Mouse (Mus musculus) CH12.LX (cell line): ENCODE results near the gene Tnnt2. TPM values are rescaled to one million over a fixed set of nuclear protein-coding genes. Genes with fewer than 3 reads are reported as not detected.

Experiments used
- DNase-seq: peaks from one replicate; pipeline ENCODE4 v3.0.0-alpha.2; 2013; ENCODE audit errors: extremely low read depth
- H3K27ac ChIP-seq: 2 replicates; pipeline ENCODE4 v1.5.1; 2012; ENCODE audit warnings: low read depth, mild to moderate bottlenecking, control low read depth, moderate library complexity; ENCODE audit not compliant: insufficient read depth
- H3K27me3 ChIP-seq: replicated peaks from 2 replicates; pipeline ENCODE3; 2012; ENCODE audit warnings: inconsistent platforms
- H3K36me3 ChIP-seq, 2 experiments: replicated peaks in 1 of 2; 2 replicates each; pipeline versions ENCODE3 to v1.6.1; 2012; ENCODE audit warnings: inconsistent platforms in 1 of 2, low read length in 1 of 2, mild to moderate bottlenecking in 1 of 2, mixed read lengths in 1 of 2, moderate library complexity in 1 of 2; ENCODE audit not compliant: control insufficient read depth in 1 of 2, insufficient read depth in 1 of 2
- H3K4me1 ChIP-seq, 2 experiments: 2 replicates each; pipeline ENCODE4 v1.6.1; 2012; ENCODE audit warnings: inconsistent platforms in 1 of 2, moderate library complexity in 1 of 2; ENCODE audit not compliant: insufficient read depth in 2 of 2, control insufficient read depth in 1 of 2
- H3K4me2 ChIP-seq: 2 replicates; pipeline ENCODE4 v1.6.1; 2012; ENCODE audit warnings: low read depth, mild to moderate bottlenecking, control low read depth; ENCODE audit not compliant: poor library complexity, insufficient read depth, severe bottlenecking
- H3K4me3 ChIP-seq, 3 experiments: fragments of 150-350 bp in 1 of 3; sonication (generic) in 1 of 3; replicated peaks in 1 of 3; 2 replicates each; pipeline versions ENCODE3 to v1.5.1; 2011 to 2012; ENCODE audit warnings: low read depth in 2 of 3, low read length in 2 of 3, mild to moderate bottlenecking in 2 of 3, moderate library complexity in 2 of 3, control low read depth in 1 of 3, improper control_type of control experiment in 1 of 3, inconsistent platforms in 1 of 3, mixed read lengths in 1 of 3; ENCODE audit not compliant: poor library complexity in 1 of 3
- H3K79me2 ChIP-seq: replicated peaks from 2 replicates; pipeline ENCODE4 v1.6.1; 2012; ENCODE audit warnings: mild to moderate bottlenecking, moderate library complexity; ENCODE audit not compliant: control insufficient read depth, poor library complexity, insufficient read depth, severe bottlenecking; ENCODE audit errors: extremely low read depth
- H3K9ac ChIP-seq: 2 replicates; pipeline ENCODE4 v1.6.1; 2012; ENCODE audit warnings: low read depth, mild to moderate bottlenecking, control low read depth, moderate library complexity; ENCODE audit not compliant: insufficient read depth
- H3K9me3 ChIP-seq: replicated peaks from 2 replicates; pipeline ENCODE3; 2012; ENCODE audit warnings: low read length, inconsistent platforms, mixed read lengths
- CHD2 ChIP-seq: IDR thresholded peaks from 2 replicates; pipeline ENCODE4 v1.6.1; 2011; ENCODE audit warnings: low read length, improper control_type of control experiment
- CTCF ChIP-seq, 2 experiments: IDR thresholded peaks in 1 of 2; conservative IDR thresholded peaks in 1 of 2; 2 replicates each; pipeline ENCODE4 v1.5.1; 2011 to 2012; ENCODE audit warnings: low read depth in 2 of 2, low read length in 2 of 2, improper control_type of control experiment in 1 of 2, inconsistent platforms in 1 of 2, mild to moderate bottlenecking in 1 of 2, moderate library complexity in 1 of 2
- EP300 ChIP-seq: IDR thresholded peaks from 2 replicates; pipeline ENCODE4 v1.6.1; 2011; ENCODE audit warnings: low read length, improper control_type of control experiment
- GABPA ChIP-seq: IDR thresholded peaks from 2 replicates; pipeline ENCODE4 v1.6.1; 2012; ENCODE audit warnings: low read depth, low read length, improper control_type of control experiment, inconsistent platforms; ENCODE audit not compliant: insufficient replicate concordance
- HCFC1 ChIP-seq: IDR thresholded peaks from 2 replicates; pipeline ENCODE4 v1.6.1; 2012; ENCODE audit warnings: low read depth, mild to moderate bottlenecking, inconsistent platforms, low read length, improper control_type of control experiment
- IRF4 ChIP-seq: IDR thresholded peaks from 2 replicates; pipeline ENCODE4 v1.6.1; 2014; ENCODE audit warnings: low read depth, mild to moderate bottlenecking, inconsistent platforms, low read length, improper control_type of control experiment
- MAFK ChIP-seq: IDR thresholded peaks from 2 replicates; pipeline ENCODE4 v1.6.1; 2011; ENCODE audit warnings: low read length, improper control_type of control experiment; ENCODE audit not compliant: insufficient replicate concordance
- MAX ChIP-seq: IDR thresholded peaks from 2 replicates; pipeline ENCODE4 v1.6.1; 2011; ENCODE audit warnings: low read length, improper control_type of control experiment
- MAZ ChIP-seq: IDR thresholded peaks from 2 replicates; pipeline ENCODE4 v1.6.1; 2012; ENCODE audit warnings: low read depth, mild to moderate bottlenecking, inconsistent platforms, low read length, improper control_type of control experiment, moderate library complexity
- MEF2A ChIP-seq: IDR thresholded peaks from 2 replicates; pipeline ENCODE4 v1.6.1; 2014; ENCODE audit warnings: low read depth, mild to moderate bottlenecking, inconsistent platforms, low read length, improper control_type of control experiment, borderline replicate concordance
- MXI1 ChIP-seq: IDR thresholded peaks from 2 replicates; pipeline ENCODE4 v1.6.1; 2011; ENCODE audit warnings: mild to moderate bottlenecking, low read depth, low read length, improper control_type of control experiment
- MYC ChIP-seq: IDR thresholded peaks from 2 replicates; pipeline ENCODE4 v1.6.1; 2011; ENCODE audit warnings: low read depth, mild to moderate bottlenecking, improper control_type of control experiment, low read length
- PAX5 ChIP-seq: IDR thresholded peaks from 2 replicates; pipeline ENCODE4 v1.6.1; 2012; ENCODE audit warnings: low read length, inconsistent platforms, mixed read lengths
- POLR2A ChIP-seq: IDR thresholded peaks from 2 replicates; pipeline ENCODE4 v1.6.1; 2011; ENCODE audit warnings: low read depth, mild to moderate bottlenecking, improper control_type of control experiment, low read length
- SIN3A ChIP-seq: IDR thresholded peaks from 2 replicates; pipeline ENCODE4 v1.6.1; 2012; ENCODE audit warnings: low read length, improper control_type of control experiment, inconsistent platforms
- SMC3 ChIP-seq: IDR thresholded peaks from 2 replicates; pipeline ENCODE4 v1.6.1; 2011; ENCODE audit warnings: low read depth, low read length, improper control_type of control experiment
- TBP ChIP-seq: conservative IDR thresholded peaks from 2 replicates; pipeline ENCODE4 v1.6.1; 2011; ENCODE audit warnings: low read depth, low read length, improper control_type of control experiment
- TCF12 ChIP-seq: IDR thresholded peaks from 2 replicates; pipeline ENCODE4 v1.6.1; 2014; ENCODE audit warnings: low read depth, mild to moderate bottlenecking, inconsistent platforms, low read length, improper control_type of control experiment
- USF1 ChIP-seq: IDR thresholded peaks from 2 replicates; pipeline ENCODE4 v1.6.1; 2014; ENCODE audit warnings: low read depth, mild to moderate bottlenecking, inconsistent platforms, low read length, improper control_type of control experiment
- USF2 ChIP-seq: conservative IDR thresholded peaks from 2 replicates; pipeline ENCODE4 v1.6.1; 2011; ENCODE audit warnings: low read depth, low read length, improper control_type of control experiment
- ZC3H11A ChIP-seq: IDR thresholded peaks from 2 replicates; pipeline ENCODE4 v1.6.1; 2012; ENCODE audit warnings: low read depth, mild to moderate bottlenecking, inconsistent platforms, low read length, improper control_type of control experiment
- ZMIZ1 ChIP-seq: IDR thresholded peaks from 2 replicates; pipeline ENCODE4 v1.6.1; 2012; ENCODE audit warnings: low read depth, mild to moderate bottlenecking, inconsistent platforms, low read length, improper control_type of control experiment
- dilution Hi-C: fragments of 300-500 bp; cut with MboI; formaldehyde crosslinking; loops from 2 replicates; pipeline ENCODE4 v1.14.3; 2020; ENCODE audit warnings: low sequenced_read_pairs; ENCODE audit not compliant: extremely low pct_unique_long_range_greater_than_20kb, extremely low pct_ligation_motif_present
- in situ Hi-C: fragments of 300-500 bp; cut with MboI; formaldehyde crosslinking; loops from 3 replicates; pipeline ENCODE4 v1.14.3; 2019; ENCODE audit warnings: low sequenced_read_pairs, low pct_ligation_motif_present, low pct_unique_long_range_greater_than_20kb, mixed read lengths
- polyA plus RNA-seq: library from polyadenylated mRNA; unstranded; fragments of >175 nt; gene quantifications from 2 replicates; pipeline ENCODE4 v1.2.1, GENCODE M21; 2012; ENCODE audit warnings: low read depth; ENCODE audit not compliant: insufficient read length
- total RNA-seq, 2 experiments: library from RNA; depleted of rRNA; stranded (reverse); fragments of 300-350 nt in 1 of 2; fragments of >200 nt in 1 of 2; gene quantifications; 2 replicates each; pipeline ENCODE4 v1.2.3; 2012 to 2014

Gene Tnnt2
- total and polyA plus RNA-seq, 3 experiments = 3.6 to 31.1 (median 8.6) TPM

- Histone ChIP-seq H3K4me2 (no peak overlapping the region), H3K9ac (no peak overlapping the region), H3K36me3 (no peaks in the 10 kb centered on the region), H3K4me3 (no peak overlapping the region), H3K27ac (no peak overlapping the region), H3K9me3 (no peaks in the 10 kb centered on the region), H3K4me1 (peaks cover 2 to 26% of the 10 kb centered on the region in 2 experiments), H3K79me2 (no peaks in the 10 kb centered on the region), H3K27me3 (peaks cover 12% of the 10 kb centered on the region)
- no peak for DNase-seq
- TF ChIP-seq USF2 (no peak), TCF12 (no peak), SIN3A (no peak), MXI1 (no peak), USF1 (no peak), TBP (no peak), POLR2A (no peak), SMC3 (no peak), HCFC1 (no peak), MAFK (no peak), MEF2A (no peak), PAX5 (no peak)
- dilution Hi-C loops (no loop called here), in situ Hi-C loops (no loop called here)
Measured at GRCm38 (mm10) chr1:135798492-135798891, 37.7 kb upstream of the Tnnt2 start.

- dilution Hi-C loops = no loop called here
- H3K79me2 ChIP-seq = no peaks in the 10 kb centered on the region
- no peaks in the 10 kb centered on the region for H3K36me3 ChIP-seq
- H3K9ac ChIP-seq = no peak overlapping the region
- peaks cover 12% of the 10 kb centered on the region for H3K27me3 ChIP-seq
- in situ Hi-C loops = no loop called here
- TF ChIP-seq POLR2A (no peak), MAZ (no peak), USF2 (no peak)
- H3K4me1 ChIP-seq = peaks cover 0 to 19% of the 10 kb centered on the region in 2 experiments; a peak in 2 of 4 replicates
- H3K9me3 ChIP-seq = no peaks in the 10 kb centered on the region
- no peak overlapping the region for H3K4me3 ChIP-seq
- H3K27ac ChIP-seq = no peak overlapping the region
- no peak for DNase-seq
- no peak overlapping the region for H3K4me2 ChIP-seq
Measured at GRCm38 (mm10) chr1:135799109-135799627, 37.0 kb upstream of the Tnnt2 start.

- no peak for DNase-seq
- dilution Hi-C loops (no loop called here), in situ Hi-C loops (no loop called here)
- no peak overlapping the region for H3K4me2 ChIP-seq
- TF ChIP-seq EP300 (no peak), MYC (no peak), CHD2 (no peak), GABPA (no peak), ZMIZ1 (no peak), HCFC1 (no peak), IRF4 (no peak), MAX (no peak), MEF2A (no peak), POLR2A (no peak), ZC3H11A (no peak), CTCF (conservative IDR thresholded peaks at IDR 0.05 in 1 of 2, IDR thresholded peaks at IDR 0.05 in 1 of 2; ENCODE audit: low read depth in 2 of 2, low read length in 2 of 2) (no peak)
- H3K9me3 ChIP-seq = no peaks in the 10 kb centered on the region
- no peaks in the 10 kb centered on the region for H3K36me3 ChIP-seq
- H3K9ac ChIP-seq = no peak overlapping the region
- peaks cover 1 to 18% of the 10 kb centered on the region in 2 experiments for H3K4me1 ChIP-seq
- H3K4me3 ChIP-seq = no peak overlapping the region
- no peak overlapping the region for H3K27ac ChIP-seq
- peaks cover 10% of the 10 kb centered on the region for H3K27me3 ChIP-seq
- no peaks in the 10 kb centered on the region for H3K79me2 ChIP-seq
Measured at GRCm38 (mm10) chr1:135800192-135800950, 35.8 kb upstream of the Tnnt2 start.
